Mouse (Mus musculus): Measurements from ENCODE around the gene Cyp51.
"Not testable (repeated sequence)": the region's sequence is repeated elsewhere in the genome, so short reads cannot be mapped to it uniquely, and the experiment has no call there.

Gene Cyp51

DNA sequence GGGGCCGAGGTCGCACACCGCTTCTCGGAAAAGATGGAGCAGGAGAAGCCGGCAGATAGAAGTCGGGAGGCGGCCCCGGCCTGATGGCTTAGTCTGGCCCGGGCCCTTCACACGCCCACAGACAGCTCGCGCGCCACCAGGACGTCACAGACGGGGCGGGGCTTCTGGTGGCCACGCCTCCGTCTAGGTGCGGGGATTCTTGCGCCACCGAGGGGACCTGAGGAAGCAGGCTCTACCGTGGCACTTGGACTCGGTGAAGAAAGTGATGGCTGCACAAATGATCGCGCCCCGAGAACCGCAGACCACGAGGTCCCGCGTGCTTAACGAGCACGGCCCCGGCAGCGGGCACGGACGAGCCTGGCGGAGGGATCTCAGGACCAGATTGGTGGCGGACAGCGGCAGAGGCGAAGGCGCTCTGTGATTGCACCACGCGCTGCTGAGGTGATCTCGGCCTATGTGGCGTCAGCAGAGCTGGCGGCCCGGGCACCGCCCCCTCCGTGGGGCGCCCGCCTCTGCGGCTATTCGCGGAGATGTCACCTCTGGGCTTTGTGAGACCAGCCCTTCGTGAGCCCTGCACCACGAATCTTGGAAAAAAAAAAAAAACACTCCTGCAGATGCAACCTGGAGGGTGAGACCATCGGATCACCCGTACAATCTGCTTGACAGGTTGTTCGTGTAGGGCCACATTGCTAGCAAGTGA lies at the start of gene Cyp51:
TSS of gene Cyp51 (minus strand) at position 406 of the 700 bp plus-strand sequence.
- DNase-seq = peak; percentile 95

DNA sequence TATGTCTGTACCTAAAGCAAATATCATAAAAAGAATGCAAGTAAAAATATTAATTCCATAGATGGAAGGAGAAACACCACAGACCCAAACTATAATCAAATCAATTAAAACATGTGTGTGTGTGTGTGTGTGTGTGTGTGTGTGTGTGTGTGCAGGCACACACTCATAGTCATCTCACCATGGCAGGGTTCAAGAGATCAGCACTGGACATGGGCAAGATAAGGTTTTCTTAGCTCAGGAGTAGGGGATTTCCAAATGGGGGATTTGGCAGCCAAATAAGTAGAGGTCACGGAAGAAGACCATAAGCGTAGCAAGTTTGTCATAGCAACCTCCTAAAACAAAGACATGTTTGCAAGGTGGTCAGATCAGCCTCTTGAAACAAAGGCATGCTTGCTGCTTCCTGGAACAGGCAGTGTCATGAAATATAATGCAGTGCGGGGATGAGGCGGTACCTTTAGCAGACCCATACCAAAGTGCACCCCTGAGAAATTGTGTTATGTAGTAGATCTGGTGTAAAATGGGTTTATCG lies 8.1 kb upstream of the Cyp51 start:
- no peak for DNase-seq

DNA sequence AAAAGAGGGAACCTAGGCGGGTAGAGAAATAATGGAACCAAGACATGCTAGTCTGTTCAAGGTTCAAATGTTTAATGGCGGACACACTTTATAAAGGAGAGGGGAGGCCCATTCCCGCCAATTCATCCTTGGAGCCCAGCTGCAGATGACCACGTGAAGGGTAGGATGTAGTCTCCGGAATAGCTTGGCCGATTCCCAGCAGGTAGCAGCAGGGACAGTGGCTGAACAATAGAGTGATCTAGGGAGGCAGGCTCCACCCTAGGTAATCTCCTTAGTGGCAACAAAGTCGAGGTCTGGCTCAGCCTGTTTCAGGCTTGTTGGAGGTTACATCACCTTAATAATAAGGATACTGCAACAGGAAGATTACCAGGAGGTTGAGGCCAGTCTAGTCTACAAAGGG lies 2.5 kb upstream of the Cyp51 start:
- DNase-seq = not testable (repeated sequence)

GRCm38 (mm10) chr5:4105651-4106186 lies 1.2 kb upstream of the Cyp51 start:
- DNase-seq = no peak

GRCm38 (mm10) chr5:4103626-4104340 lies 763 bp downstream of the Cyp51 start:
- peak; percentile 18 for DNase-seq

DNA sequence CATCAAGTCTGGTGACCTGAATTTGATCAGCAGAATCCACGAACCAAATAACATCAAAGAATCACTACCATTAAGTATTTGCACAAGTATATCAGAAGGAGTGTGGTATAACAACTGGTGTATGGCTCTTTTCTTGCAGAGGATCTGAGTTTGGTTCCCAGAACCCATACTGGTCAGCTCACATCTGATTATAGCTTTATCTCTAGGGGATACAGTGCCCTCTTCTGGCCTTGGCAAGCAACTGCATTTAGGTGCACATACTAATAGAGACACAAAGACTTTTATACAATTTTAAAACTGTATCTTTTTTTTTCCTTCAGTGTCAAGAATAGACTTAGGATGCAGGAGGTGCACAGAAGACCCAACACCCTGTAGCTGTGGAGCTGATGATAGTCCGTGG lies 2.8 kb downstream of the Cyp51 start:
- no peak for DNase-seq

DNA sequence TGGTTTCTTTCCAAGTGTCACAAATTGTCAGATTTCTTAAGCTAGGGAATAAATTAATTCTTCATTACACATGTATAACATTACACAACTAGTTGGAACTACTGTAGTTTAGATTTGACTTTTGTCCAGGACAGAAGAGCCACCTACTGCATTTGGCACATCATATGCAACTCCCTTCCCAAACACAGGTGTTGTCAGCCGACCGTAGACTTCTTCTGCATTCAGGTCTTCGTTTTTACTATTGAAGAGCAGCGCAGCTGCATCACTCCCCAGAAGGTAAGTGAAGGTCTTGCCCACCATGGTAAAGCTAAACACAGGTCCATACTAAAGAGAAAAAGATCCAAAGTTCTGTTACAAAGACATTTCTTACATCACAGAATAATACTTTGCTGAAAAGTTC lies 3.5 kb downstream of the Cyp51 start:
- DNase-seq = no peak

- no peak for DNase-seq
These were observed 10.1 kb downstream of the Cyp51 start for GRCm38 (mm10) chr5:4094471-4094870.

DNA sequence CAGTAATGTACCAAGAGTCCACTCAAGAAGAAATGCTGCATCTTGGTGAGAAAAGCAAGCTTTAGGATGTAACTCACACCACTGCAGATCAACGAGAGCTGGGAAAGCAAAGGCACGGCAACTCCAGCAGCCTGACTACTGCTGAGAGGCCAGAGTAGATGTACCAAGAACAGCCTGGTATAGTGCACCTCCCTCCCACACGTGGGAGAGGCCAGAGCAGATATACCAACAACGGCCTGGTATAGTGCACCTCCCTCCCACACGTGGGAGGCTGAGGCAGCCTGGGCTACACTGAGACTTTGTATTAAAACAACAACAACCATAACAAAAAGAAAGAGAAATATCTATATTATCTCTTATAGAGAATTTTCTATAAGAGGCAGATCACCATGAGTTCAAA lies 16.4 kb downstream of the Cyp51 start:
- DNase-seq = no peak

DNA sequence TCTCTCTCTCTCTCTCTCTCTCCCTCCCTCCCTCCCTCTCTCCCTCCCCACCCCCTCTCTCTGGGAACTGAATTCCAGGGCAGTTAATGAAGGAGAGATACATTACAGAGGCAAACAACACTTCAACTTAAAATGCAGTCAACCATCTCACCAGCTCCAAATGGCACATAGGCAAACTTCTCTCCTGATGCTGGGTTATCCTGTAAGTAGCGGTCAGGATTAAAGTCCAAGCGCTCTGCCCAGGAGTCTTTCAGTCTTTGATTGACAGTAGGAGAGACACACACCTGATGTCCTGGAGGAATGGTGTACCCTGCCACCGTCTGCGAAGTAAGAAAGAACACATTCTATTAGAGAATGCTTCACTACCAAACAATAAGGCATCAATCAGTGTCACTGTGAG lies 18.2 kb downstream of the Cyp51 start:
- no peak for DNase-seq

- no peak for DNase-seq
These were observed 19.6 kb downstream of the Cyp51 start for GRCm38 (mm10) chr5:4084948-4085347.

DNA sequence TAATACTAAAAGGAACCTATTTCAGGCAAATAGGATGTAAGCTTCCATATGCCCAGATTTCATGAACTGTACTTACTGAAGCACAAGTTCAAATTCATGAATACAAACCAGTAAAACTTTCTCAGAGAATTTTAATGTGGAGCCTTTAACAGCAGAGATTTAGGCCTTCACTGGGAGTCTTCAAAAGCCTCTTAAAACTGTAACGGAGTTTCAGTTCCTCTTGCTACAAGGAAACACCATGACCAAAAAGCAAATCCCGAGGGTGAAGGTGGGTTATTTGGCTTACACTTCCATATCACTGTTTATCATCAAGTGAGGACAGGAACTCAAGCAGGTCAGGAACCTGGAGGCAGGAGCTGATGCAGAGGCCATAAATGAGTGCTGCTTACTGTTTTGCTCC lies 23.0 kb downstream of the Cyp51 start:
- DNase-seq = no peak

- DNase-seq = no peak
These were observed 23.7 kb downstream of the Cyp51 start for GRCm38 (mm10) chr5:4080861-4081260.

DNA sequence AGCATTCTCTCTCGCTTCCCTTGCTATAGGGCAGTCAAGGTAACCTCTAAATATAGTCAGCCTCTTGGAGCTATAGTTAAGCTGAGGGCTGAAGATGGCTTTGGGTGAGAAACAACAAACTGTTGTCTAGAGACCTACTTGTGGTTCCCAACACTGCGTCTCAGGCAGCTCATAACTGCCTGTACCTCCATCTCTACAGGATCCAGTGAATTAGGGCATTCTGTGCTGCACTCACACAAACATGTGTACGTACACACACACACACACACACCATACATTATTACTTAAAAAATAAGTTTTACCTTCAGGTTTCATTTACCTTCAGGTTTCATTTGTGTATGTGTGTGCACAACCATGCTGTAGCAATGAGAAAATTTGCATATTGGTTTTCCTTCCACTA lies 25.5 kb downstream of the Cyp51 start:
- no peak for DNase-seq

- DNase-seq = no peak
These were observed 37.3 kb downstream of the Cyp51 start for GRCm38 (mm10) chr5:4067203-4067602.

DNA sequence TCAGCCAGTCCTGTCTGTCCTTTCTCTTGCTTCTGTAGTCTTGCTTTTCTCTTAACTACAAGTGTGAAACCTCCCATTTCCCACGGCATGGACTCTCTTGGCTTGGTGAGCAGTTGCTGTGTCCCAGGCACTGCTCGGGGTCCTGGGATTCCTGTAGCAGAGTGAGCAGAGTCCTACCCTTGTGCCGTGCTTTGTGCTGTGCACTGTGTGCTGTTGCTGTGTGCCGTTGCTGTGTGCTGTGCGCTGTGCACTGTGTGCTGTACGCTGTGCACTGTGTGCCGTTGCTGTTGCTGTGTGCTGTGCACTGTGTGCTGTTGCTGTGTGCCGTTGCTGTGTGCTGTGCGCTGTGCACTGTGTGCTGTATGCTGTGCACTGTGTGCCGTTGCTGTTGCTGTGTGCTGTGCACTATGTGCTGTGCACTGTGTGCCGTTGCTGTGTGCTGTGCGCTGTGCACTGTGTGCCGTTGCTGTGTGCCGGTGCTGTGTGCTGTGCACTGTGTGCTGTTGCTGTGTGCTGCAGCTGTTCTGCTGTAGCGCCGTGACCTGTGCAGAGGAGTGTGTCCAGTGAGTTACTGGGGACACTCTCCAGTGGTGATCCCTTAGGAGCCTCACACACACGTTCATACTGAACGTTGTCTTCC lies 38.0 kb downstream of the Cyp51 start:
- DNase-seq = no peak

DNA sequence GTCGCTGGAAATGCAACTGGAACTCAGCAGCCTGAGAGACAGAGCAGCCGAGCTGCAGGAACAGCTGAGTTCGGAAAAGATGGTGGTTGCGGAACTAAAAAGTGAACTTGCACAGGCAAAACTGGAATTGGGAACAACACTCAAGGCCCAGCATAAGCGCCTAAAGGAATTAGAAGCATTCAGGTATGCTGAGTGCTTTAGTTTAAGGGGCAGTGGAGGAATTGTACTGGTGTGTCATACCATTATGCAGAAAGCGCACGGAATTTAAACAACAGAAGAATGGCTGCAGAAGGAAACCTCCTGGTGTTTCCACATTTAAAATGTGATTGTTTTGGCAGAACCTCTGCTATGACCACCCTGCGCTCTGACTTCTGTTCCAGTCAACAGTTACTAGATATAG lies 44.2 kb downstream of the Cyp51 start:
- DNase-seq = no peak

DNA sequence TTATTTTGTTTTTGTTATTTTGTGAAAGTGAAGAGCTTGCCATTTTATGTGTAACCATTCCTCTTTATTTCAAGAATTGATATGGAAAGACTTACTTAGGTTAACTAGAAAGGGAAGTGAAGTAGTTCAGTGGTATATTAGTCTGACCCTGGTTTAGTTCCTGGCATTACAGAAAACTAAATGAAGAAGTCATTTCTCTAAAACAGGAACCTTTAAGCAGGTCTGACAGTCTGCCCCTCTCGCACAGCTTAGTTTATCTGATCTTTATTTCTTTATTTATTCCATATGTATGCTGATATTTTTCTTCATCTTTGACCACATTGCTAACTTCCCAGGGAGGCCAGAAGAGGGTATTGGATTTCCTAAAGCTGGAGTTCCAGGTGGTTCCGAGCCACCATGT lies 63.6 kb downstream of the Cyp51 start:
- DNase-seq = no peak

DNA sequence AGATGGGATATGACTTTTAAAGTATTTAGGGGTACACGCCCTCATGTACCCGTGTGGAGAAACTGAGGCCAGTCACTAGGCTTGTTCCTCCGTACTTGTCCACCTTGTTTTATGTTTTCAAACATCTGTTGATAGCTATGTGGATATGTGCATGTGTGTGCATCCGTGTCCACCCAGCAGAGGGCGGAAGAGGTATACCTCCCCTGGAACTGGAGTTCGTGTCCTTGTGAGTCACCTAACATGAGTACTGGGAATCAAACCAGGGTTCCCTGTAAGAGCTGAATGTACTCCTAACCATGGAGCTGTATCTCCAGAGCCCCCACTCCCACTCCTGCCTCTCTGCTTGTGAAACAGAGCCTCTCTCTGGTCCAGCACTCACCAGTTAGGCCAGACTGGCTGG lies 64.2 kb downstream of the Cyp51 start:
- no peak for DNase-seq

GRCm38 (mm10) chr5:4039351-4039750 lies 65.2 kb downstream of the Cyp51 start:
- DNase-seq = no peak

DNA sequence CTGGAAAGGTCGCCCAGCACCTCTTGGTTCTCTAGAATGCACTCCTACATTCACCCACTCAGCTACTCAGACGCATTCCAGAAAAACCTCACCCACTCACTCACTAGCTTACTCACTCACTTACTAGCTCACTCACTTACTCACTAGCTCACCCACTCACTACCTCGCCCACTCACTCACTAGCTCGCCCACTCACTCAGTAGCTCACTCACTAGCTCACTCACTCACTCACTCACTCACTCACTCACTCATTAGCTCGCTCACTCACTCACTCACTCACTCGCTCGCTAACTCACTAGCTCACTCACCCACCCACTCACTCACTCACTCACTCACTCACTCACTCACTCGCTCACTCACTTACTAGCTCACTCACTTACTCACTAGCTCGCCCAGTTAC lies 67.9 kb downstream of the Cyp51 start:
- DNase-seq = no peak

DNA sequence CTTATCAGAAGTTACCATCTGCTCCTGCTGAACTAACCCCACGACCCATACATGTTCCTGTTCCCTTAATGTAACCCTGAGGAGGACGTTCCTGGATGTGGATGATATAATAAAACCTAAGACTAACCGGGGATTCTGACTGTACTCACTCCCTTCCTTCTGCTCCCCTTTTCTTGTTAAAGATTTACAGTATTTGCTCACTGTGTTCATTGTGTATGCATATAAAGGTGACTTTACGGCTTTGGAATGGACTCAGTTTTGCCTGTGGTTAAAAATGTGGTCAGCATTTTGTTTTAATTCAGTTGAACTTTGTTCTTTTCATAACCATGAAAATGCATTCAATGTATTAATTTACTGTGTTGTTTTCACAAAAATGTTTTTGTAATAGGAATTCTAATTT lies 72.7 kb downstream of the Cyp51 start:
- no peak for DNase-seq
